Mouse (Mus musculus): ENCODE data around the gene Snd1.

GRCm38 (mm10) chr6:28428290-28428689 lies 46.6 kb upstream of the Snd1 start, which contains the start of gene Gcc1:
- TF ChIP-seq CTCF (IDR thresholded peaks at IDR 0.05; ENCODE audit: low read depth) (no peak), EP300 (IDR thresholded peaks at IDR 0.05; ENCODE audit: low read depth) (no peak)

All from liver, postnatal 0 days (tissue).